Mouse (Mus musculus) kidney, embryonic 14.5 days (tissue): Measurements from ENCODE around the gene Cry2. TPM values are rescaled to one million over a fixed set of nuclear protein-coding genes. Genes with fewer than 3 reads are reported as not detected.
A peak's percentile ranks its signal among the peaks of the same experiment; 100 is the strongest.

Source experiments
- ATAC-seq: fragments of 200-750 bp; cut with Nextera tagmentation; 2 replicates; pipeline ENCODE4 v1.8.0; 2017; ENCODE audit warnings: moderate number of reproducible peaks, mild to moderate bottlenecking, moderate TSS enrichment, moderate library complexity; ENCODE audit not compliant: low FRiP score, low TSS enrichment
- H3K27ac ChIP-seq: fragments of 300-500 bp; sonication (generic); 2 replicates; pipeline ENCODE4 v1.5.1; 2014; ENCODE audit warnings: low read depth, mild to moderate bottlenecking, low read length, moderate library complexity, mixed read lengths
- H3K27me3 ChIP-seq: fragments of 300-500 bp; sonication (generic); 2 replicates; pipeline ENCODE4 v1.6.1; 2014; ENCODE audit warnings: mild to moderate bottlenecking, low read length; ENCODE audit not compliant: control insufficient read depth, insufficient read depth
- H3K36me3 ChIP-seq: fragments of 300-500 bp; sonication (generic); 2 replicates; pipeline ENCODE4 v1.6.1; 2014; ENCODE audit warnings: low read length, mixed read lengths; ENCODE audit not compliant: control insufficient read depth, insufficient read depth
- H3K4me1 ChIP-seq: fragments of 300-500 bp; sonication (generic); 2 replicates; pipeline ENCODE4 v1.6.1; 2014; ENCODE audit warnings: low read length, mixed read lengths; ENCODE audit not compliant: control insufficient read depth, insufficient read depth
- H3K4me2 ChIP-seq: fragments of 300-500 bp; sonication (generic); replicated peaks from 2 replicates; pipeline ENCODE4 v1.6.1; 2014; ENCODE audit warnings: low read depth, mild to moderate bottlenecking, low read length
- H3K4me3 ChIP-seq: fragments of 300-500 bp; sonication (generic); 2 replicates; pipeline ENCODE4 v1.5.1; 2014; ENCODE audit warnings: mild to moderate bottlenecking, low read length
- H3K9ac ChIP-seq: fragments of 300-500 bp; sonication (generic); 2 replicates; pipeline ENCODE4 v1.6.1; 2014; ENCODE audit warnings: low read depth, mild to moderate bottlenecking, low read length, moderate library complexity
- H3K9me3 ChIP-seq: fragments of 300-500 bp; sonication (generic); 2 replicates; pipeline ENCODE4 v1.6.1; 2016; ENCODE audit warnings: low read length; ENCODE audit not compliant: control insufficient read depth
- WGBS: fragments of 180-500 bp; shearing (Covaris S2); extraction: QIAGEN DNeasy Blood & Tissue Kit; methylation state at CpG from one replicate; pipeline ENCODE4 v1.1.7; 2014; 5-methylcytosine and 5-hydroxymethylcytosine counted together
- polyA plus RNA-seq: library from polyadenylated mRNA; unstranded; fragments of >200 nt; fragmentation: Nextera tagmentation; extraction: Ambion mirVana; gene quantifications from 2 replicates; pipeline ENCODE4 v1.2.1, GENCODE M21; 2014

The Cry2 gene
- polyA plus RNA-seq, 1 experiment from 2014 or later: 21.3 TPM

- 76% methylated on average over 3 of the region's 3 CpGs for WGBS
- H3K27me3 ChIP-seq: no peaks in the 10 kb centered on the region; the same call in 1 of the 2 replicates
- no peak overlapping the region for H3K4me3 ChIP-seq
- no peak for ATAC-seq
- H3K4me2 ChIP-seq: no peak overlapping the region
- no peak overlapping the region for H3K9ac ChIP-seq
- no peaks in the 10 kb centered on the region for H3K36me3 ChIP-seq
- H3K27ac ChIP-seq: no peak overlapping the region
- H3K4me1 ChIP-seq: no peaks in the 10 kb centered on the region
- H3K9me3 ChIP-seq: no peaks in the 10 kb centered on the region
Observed at GRCm38 (mm10) chr2:92438567-92438966, 4.7 kb upstream of the Cry2 start.

DNA sequence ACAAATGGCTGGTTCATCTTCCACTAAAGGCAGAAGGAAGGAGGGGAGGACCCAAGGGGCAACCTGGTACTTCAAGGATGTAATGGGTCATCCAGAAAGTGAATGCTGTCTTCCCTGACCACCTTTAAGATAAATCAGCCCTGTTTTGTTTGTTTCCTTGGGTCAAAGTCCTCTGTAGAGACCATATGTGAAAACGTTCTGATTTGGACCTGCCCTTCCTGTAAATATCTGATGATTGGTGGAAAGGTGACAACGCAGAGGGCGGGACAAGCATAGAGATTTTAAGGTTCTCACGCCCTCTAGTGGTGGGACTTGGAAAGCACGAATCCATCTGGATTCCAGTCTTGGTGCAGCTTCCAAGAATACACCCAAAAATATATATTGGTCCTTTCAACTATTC lies 4.0 kb upstream of the Cry2 start:
- Histone ChIP-seq H3K9ac (no peak overlapping the region), H3K27me3 (no peaks in the 10 kb centered on the region; the same call in 1 of the 2 replicates), H3K36me3 (no peaks in the 10 kb centered on the region), H3K27ac (no peak overlapping the region), H3K4me3 (0 out of 2 replicates have a peak overlapping the region, but pooled peaks have one; percentile 4), H3K4me1 (peaks cover 4% of the 10 kb centered on the region), H3K9me3 (no peaks in the 10 kb centered on the region), H3K4me2 (0 out of 2 replicates have a peak overlapping the region, but pooled peaks have one; percentile 21)
- no peak for ATAC-seq
- WGBS: 2% methylated on average over 5 of the region's 5 CpGs

GRCm38 (mm10) chr2:92437366-92437765 lies 3.5 kb upstream of the Cry2 start:
- Histone ChIP-seq H3K4me3 (no peak overlapping the region), H3K9me3 (no peaks in the 10 kb centered on the region), H3K36me3 (no peaks in the 10 kb centered on the region), H3K4me2 (no peak overlapping the region), H3K27ac (no peak overlapping the region), H3K9ac (no peak overlapping the region), H3K27me3 (no peaks in the 10 kb centered on the region; the same call in 1 of the 2 replicates), H3K4me1 (peaks cover 9% of the 10 kb centered on the region)
- WGBS: 82% methylated on average over 4 of the region's 4 CpGs
- ATAC-seq: no peak

DNA sequence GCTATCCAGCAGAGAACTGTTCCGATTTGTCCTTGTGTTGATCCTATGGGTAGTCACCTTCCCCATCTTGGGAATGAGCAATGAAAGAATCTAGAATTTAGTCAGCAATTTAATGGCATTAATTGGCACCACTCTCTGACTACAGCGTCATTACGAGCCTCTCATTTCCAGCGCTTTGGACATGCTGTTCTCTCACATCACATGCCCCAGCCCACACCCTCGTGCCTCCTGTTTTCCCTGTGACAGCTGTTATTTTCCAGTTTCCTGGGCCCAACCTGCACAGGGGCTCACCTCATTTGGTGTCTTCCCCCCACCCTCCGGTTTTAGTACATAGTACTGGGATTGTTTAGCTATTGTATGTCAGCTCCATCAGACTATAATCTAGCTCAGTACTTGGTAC lies 1.2 kb upstream of the Cry2 start:
- Histone ChIP-seq H3K27ac (no peak overlapping the region), H3K9me3 (no peaks in the 10 kb centered on the region), H3K4me2 (no peak overlapping the region), H3K27me3 (no peaks in the 10 kb centered on the region; the same call in 1 of the 2 replicates), H3K4me3 (no peak overlapping the region), H3K9ac (no peak overlapping the region), H3K36me3 (no peaks in the 10 kb centered on the region), H3K4me1 (peaks cover 27% of the 10 kb centered on the region)
- WGBS: 54% methylated on average over 6 of the region's 6 CpGs
- ATAC-seq: no peak

GRCm38 (mm10) chr2:92434375-92434745 lies 517 bp upstream of the Cry2 start:
- Histone ChIP-seq H3K4me3 (peak overlapping the region; percentile 81), H3K4me2 (peak overlapping the region; percentile 81), H3K9ac (peak overlapping the region; percentile 50), H3K4me1 (peaks cover 27% of the 10 kb centered on the region), H3K9me3 (no peaks in the 10 kb centered on the region), H3K36me3 (no peaks in the 10 kb centered on the region), H3K27me3 (no peaks in the 10 kb centered on the region; the same call in 1 of the 2 replicates), H3K27ac (no peak overlapping the region)
- 10% methylated on average over 12 of the region's 12 CpGs for WGBS
- ATAC-seq: no peak

GRCm38 (mm10) chr2:92432299-92433295 lies 1.2 kb downstream of the Cry2 start:
- Histone ChIP-seq H3K9ac (peak overlapping the region; percentile 84), H3K36me3 (no peaks in the 10 kb centered on the region), H3K27ac (no peak overlapping the region), H3K27me3 (no peaks in the 10 kb centered on the region; the same call in 1 of the 2 replicates), H3K4me1 (peaks cover 27% of the 10 kb centered on the region), H3K4me3 (peak overlapping the region; percentile 81), H3K9me3 (no peaks in the 10 kb centered on the region), H3K4me2 (peak overlapping the region; percentile 63)
- WGBS: 42% methylated on average over 17 of the region's 17 CpGs
- no peak for ATAC-seq

GRCm38 (mm10) chr2:92431611-92432179 lies 2.1 kb downstream of the Cry2 start:
- peak overlapping the region; percentile 31; the same call in 1 of the 2 replicates for H3K9ac ChIP-seq
- H3K4me1 ChIP-seq: peaks cover 27% of the 10 kb centered on the region

DNA sequence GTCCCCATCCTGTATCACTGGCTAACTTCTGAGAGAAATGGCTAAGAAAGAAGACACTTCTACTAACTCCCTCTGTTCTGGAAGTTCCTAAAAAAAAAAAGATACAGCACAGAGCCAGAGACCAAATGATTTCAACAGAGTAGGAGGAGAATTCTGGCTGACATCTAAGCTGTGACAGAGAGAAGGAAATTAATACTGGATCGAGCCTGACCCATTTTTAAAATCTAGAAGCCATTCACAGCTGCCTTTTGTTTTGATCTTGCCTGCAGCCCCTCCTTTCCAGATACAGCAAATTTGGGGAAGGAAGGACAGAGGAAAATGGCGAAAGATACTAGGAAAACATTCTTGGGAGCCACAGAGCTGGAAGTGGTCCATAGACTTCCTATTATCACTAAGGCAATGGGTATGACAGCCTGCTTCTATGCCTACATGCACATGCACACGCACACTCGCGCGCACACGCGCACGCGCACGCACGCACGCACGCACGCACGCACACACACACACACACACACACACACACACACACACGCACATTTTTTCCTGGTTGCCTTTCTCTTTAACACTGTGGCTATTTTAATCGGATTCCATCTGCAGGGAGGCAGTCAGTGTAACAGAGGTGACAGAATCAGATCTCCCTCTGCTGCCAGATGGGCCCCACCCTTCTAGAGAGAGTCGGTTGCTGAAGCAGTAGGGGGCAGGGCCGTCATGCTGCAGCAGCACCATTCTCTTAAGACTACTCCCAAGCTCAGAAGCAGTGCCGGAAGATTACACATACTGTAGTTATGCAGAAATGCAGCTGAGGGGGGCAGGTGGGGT lies 2.9 kb downstream of the Cry2 start:
- no peaks in the 10 kb centered on the region for H3K9me3 ChIP-seq
- peak overlapping the region; percentile 63 for H3K4me2 ChIP-seq
- no peaks in the 10 kb centered on the region; the same call in 1 of the 2 replicates for H3K27me3 ChIP-seq
- WGBS: 61% methylated on average over 21 of the region's 21 CpGs
- 0 out of 2 replicates have a peak, but pooled peaks cover 2% of the 10 kb centered on the region for H3K36me3 ChIP-seq
- ATAC-seq: peak; percentile 17; the same call in 1 of the 2 replicates
- peak overlapping the region; percentile 26; the same call in 1 of the 2 replicates for H3K27ac ChIP-seq
- H3K9ac ChIP-seq: peak overlapping the region; percentile 4; the same call in 1 of the 2 replicates
- peaks cover 27% of the 10 kb centered on the region for H3K4me1 ChIP-seq
- H3K4me3 ChIP-seq: peak overlapping the region; percentile 15

More at GRCm38 (mm10) chr2:92431611-92432179, 2.1 kb downstream of the Cry2 start:
- no peak for ATAC-seq
- H3K4me2 ChIP-seq: peak overlapping the region; percentile 63
- H3K27ac ChIP-seq: peak overlapping the region; percentile 26; the same call in 1 of the 2 replicates
- no peaks in the 10 kb centered on the region for H3K36me3 ChIP-seq
- H3K4me3 ChIP-seq: peak overlapping the region; percentile 15
- no peaks in the 10 kb centered on the region for H3K9me3 ChIP-seq
- WGBS: 36% methylated on average over 11 of the region's 11 CpGs
- H3K27me3 ChIP-seq: no peaks in the 10 kb centered on the region; the same call in 1 of the 2 replicates
